Mouse (Mus musculus) left cerebral cortex, adult 18-20 months (tissue): Measurements from ENCODE around the gene Lmx1b. TPM values are rescaled to one million over a fixed set of nuclear protein-coding genes. Genes with fewer than 3 reads are reported as not detected.
A peak's percentile ranks its signal among the peaks of the same experiment; 100 is the strongest.

ENCODE experiments used
- DNase-seq, 2 experiments: peaks; one replicate each; pipeline ENCODE4 v3.0.0; 2021 to 2022; ENCODE audit warnings: low spot score in 2 of 2, mixed read lengths in 1 of 2
- total RNA-seq, 2 experiments: library from RNA; stranded (reverse); gene quantifications; 2 replicates each; pipeline ENCODE4 v1.2.3; 2021

Gene Lmx1b
- total RNA-seq, 2 experiments from 2014 or later = 0.14 to 0.60 TPM

DNA sequence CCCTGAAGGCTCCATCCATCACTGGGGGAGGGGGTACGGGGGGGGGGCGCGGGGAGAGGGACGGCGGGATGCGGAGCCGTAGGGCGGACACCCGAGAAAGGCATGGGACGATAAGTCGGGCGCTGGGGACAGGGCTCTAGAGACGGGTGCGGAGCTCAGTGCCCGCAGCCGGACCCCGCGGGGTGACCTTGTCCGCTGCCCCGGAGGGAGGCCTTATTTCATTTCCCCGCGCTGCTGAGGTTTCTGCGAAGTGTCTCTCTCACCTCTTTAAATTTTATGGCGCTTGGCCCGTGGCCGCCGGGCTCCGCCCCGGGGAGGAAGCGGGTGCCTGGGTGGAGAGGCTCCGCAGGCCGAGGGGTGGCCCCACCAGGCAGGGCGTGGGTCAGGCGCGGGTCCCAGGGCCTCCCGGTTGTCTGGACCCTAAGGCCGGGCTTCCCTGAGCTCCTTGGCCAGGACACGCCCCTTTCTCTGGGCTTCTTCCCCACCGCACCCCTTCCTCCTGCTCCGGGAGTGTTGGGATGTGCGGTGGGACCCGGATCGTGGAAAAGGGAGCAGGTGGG, 96.0 kb downstream of the Lmx1b start:
- DNase-seq = peak in 1 of 2 experiments; percentile 32

DNA sequence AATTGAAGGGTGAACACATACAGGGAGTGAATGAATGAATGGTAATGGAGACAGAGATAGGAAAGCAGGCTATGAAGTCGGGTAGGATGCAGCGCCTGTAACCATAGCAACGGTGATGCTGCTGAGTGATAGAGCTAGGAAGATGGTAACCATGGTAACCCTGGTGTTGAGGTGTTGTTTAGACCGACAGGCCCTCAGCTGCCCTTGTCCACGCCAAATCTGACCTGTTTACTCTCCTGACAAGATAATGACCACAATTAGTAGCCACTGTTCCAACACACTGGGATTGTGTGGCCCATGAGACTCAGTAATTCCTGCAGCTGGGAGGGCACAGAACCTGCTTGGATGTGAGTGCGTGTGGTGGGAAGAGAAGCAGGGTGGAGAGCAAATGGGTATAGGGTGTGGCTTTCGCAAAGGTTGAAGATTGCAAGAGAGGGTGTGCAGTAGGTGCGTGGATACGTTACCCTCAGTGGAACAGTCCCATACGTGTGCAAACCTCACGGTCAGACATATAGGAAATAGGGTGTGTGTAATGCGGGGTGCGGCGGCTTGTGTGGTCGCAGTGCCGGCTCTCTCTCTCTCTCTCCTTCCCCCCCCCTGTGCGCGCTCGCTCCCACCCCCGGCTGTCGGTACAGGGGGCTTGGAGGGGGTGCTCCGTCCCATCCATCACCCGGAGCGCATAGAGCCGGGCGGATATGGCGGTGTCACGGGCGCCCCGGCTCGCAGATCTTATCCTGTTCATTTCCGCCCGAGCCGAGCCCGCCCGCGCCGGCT, 96.7 kb downstream of the Lmx1b start:
- peak; percentile 70 to 75 for DNase-seq

DNA sequence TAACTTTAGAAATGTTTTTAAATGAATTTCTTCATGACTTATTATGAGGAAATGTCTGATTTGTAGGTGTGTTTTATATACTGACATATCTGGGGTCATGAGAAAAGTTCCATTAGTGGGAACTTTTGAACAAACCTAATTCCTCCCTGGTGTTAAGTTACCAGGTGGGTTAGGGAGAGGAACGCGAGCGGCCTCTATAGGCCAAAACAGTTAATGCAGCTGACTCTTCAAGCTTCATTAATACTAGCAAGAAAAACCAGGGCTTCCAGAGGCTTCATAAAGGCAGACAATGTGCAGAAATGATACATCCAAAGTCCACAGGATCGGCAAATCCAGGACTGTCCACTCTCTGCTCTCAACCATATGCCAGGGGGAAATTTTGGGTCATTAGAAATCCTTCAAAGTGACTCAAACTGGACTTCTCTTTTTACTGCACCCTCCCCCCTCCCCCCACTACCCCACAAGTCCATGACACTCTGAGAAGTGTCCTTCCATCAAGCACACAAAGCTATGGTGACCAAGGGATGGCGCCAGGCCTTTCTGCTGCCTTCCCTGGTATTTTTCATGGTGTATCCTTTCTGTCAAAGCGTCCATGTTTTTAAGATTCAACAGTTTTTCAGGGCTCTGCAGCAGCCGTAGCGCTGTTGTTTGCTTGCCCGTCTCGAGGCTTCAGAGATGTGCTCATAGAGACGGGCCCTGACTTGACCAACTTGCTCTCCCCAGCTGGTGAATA, 97.4 kb downstream of the Lmx1b start:
- DNase-seq = peak; percentile 77 to 80

DNA sequence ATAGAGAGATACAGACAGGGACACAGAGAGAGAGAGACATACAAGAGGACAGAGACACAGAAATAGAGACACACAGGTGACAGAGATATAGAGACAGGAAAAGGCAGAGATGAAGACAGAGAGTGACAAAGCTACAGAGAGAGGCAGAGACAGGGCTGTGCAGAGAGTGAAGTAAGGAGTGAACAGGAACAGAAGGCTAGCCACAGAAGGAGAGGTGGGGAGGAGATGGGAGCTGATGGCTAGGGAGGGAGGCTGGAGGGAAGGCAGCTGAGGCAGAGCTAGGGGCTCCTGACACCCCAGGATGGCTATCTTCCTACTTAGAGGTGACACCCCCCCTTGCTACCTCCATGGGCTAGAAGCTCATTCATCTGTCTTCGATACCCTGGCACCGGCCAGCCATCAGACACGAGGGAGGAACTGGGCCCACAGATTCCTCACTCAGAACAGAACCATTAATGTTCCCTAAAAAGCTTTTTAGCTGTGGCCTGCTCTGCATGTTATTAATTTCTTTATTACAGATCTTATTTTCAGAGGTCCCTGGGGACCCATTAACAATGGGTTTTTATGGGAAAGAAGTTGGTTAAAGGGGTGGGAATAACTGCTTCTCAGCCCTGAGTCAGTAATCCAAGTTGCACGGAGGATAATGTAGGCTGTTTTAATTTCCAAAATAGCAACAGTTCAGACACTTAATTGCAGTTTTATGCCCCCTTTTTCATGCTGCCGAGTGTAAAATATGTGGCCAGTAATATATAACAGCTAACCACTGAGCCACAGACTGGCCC, 114.8 kb downstream of the Lmx1b start:
- no peak for DNase-seq

DNA sequence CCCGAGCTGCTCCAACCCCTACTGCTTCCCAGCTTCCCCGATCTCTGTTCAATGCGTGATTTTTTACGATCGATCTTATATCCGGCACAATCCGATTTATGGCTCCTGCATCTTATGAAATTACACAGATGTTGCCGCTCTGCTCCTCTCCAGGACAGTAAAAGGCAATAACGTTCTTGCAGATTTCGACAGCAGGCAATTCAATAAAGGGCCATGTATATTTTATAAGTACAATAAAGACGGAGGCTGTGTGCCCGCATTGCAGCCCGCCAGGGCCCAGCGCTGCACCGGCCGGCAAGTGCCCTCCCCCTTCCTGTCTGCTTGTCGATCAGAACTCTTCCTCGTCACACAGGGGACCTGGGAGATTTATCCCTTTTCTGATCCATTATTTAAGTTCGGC, 124.5 kb downstream of the Lmx1b start:
- DNase-seq = no peak

DNA sequence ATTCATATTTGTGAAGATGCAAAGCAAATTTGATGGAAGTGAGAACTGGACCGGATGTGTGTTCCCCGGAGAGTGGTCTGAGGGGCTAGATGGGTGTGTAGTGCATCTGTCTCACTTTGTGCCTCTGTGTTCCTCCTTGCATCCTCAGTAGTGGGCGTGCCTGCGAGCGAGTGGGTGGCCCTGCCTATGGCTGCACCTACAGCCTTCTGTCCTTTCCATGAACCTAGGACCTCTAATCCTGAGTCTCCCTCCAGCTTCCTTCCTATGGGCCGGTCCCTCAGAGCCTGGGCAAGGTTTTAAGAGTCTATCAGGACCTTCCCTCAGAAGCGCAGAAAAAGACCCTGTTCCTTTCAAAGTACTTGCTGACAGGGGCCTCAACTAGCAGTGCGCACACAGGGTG, 124.9 kb downstream of the Lmx1b start:
- no peak for DNase-seq

Other genes with a start within 250 kb of the Lmx1b start
- gene Zbtb34, start 209.2 kb downstream of the Lmx1b start, total RNA-seq = 10 to 100 TPM; 18.7 to 21.9 TPM
- gene Zbtb43, start 172.0 kb downstream of the Lmx1b start, total RNA-seq = 10 to 100 TPM; 28.6 to 29.3 TPM
- gene Mvb12b, start 247.4 kb upstream of the Lmx1b start, total RNA-seq = 10 to 100 TPM; 72.1 to 75.2 TPM